Mouse (Mus musculus) liver, embryonic 15.5 days (tissue): ENCODE measurements around the gene Gm10643. TPM values are rescaled to one million over a fixed set of nuclear protein-coding genes. Genes with fewer than 3 reads are reported as not detected.
A peak's percentile ranks its signal among the peaks of the same experiment; 100 is the strongest.

Experiments used
- ATAC-seq: fragments of 200-750 bp; cut with Nextera tagmentation; 2 replicates; pipeline ENCODE4 v1.8.0; 2017; ENCODE audit warnings: moderate number of reproducible peaks, mild to moderate bottlenecking, moderate library complexity; ENCODE audit not compliant: insufficient read depth
- H3K27ac ChIP-seq: fragments of 300-500 bp; sonication (generic); replicated peaks from 2 replicates; pipeline ENCODE4 v1.5.1; 2015; ENCODE audit warnings: mild to moderate bottlenecking, inconsistent platforms
- H3K27me3 ChIP-seq: fragments of 300-500 bp; sonication (generic); 2 replicates; pipeline ENCODE4 v1.6.1; 2015; ENCODE audit warnings: mild to moderate bottlenecking, inconsistent platforms
- H3K36me3 ChIP-seq: fragments of 300-500 bp; sonication (generic); replicated peaks from 2 replicates; pipeline ENCODE4 v1.6.1; 2015; ENCODE audit warnings: moderate library complexity, mild to moderate bottlenecking, inconsistent platforms
- H3K4me1 ChIP-seq: fragments of 300-500 bp; sonication (generic); replicated peaks from 2 replicates; pipeline ENCODE4 v1.6.1; 2015; ENCODE audit warnings: inconsistent platforms
- H3K4me2 ChIP-seq: fragments of 300-500 bp; sonication (generic); 2 replicates; pipeline ENCODE4 v1.6.1; 2015; ENCODE audit warnings: moderate library complexity, mild to moderate bottlenecking, inconsistent platforms
- H3K4me3 ChIP-seq: fragments of 300-500 bp; sonication (generic); replicated peaks from 2 replicates; pipeline ENCODE4 v1.5.1; 2015; ENCODE audit warnings: mild to moderate bottlenecking, inconsistent platforms
- H3K9ac ChIP-seq: fragments of 300-500 bp; sonication (generic); 2 replicates; pipeline ENCODE4 v1.6.1; 2015; ENCODE audit warnings: moderate library complexity, mild to moderate bottlenecking, inconsistent platforms
- H3K9me3 ChIP-seq: fragments of 300-500 bp; sonication (generic); replicated peaks from 2 replicates; pipeline ENCODE4 v1.6.1; 2016; ENCODE audit warnings: inconsistent platforms
- WGBS: fragments of 180-500 bp; shearing (Covaris S2); methylation state at CpG from one replicate; pipeline ENCODE4 v1.1.7; 2015; ENCODE audit warnings: mixed read lengths; ENCODE audit not compliant: insufficient replicate concordance; 5-methylcytosine and 5-hydroxymethylcytosine counted together
- polyA plus RNA-seq: library from polyadenylated mRNA; unstranded; fragments of >200 nt; fragmentation: Nextera tagmentation; extraction: Ambion mirVana; gene quantifications from 2 replicates; pipeline ENCODE4 v1.2.1, GENCODE M21; 2015

Gm10643 gene
- polyA plus RNA-seq, 1 experiment from 2014 or later = 0.24 TPM

DNA sequence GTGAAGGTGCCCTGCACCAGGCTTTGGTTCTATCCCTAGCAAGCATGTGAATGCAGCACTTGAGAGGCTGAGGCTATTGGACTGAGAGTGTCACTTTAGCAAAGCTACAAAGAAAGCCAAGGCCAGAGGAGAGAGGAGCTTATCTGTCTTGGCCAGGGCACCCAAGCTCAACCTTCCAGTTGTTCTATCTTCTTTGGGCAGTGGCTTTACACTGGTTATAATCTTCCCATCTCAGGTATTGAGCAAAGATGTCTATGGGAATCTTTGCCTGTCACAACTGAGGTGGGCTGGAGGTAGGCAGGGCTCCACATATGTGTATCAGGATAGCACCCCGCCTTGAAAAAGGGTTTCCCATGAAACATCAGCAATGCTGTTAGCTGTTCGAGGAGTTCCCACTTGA is 4.7 kb downstream of the Gm10643 start:
- no peaks in the 10 kb centered on the region for H3K36me3 ChIP-seq
- 28% methylated on average over 2 of the region's 2 CpGs for WGBS
- H3K27ac ChIP-seq = no peak overlapping the region
- ATAC-seq = peak; percentile 67
- H3K9me3 ChIP-seq = no peaks in the 10 kb centered on the region
- 0 out of 2 replicates have a peak, but pooled peaks cover 4% of the 10 kb centered on the region for H3K27me3 ChIP-seq
- H3K4me2 ChIP-seq = no peak overlapping the region
- H3K4me3 ChIP-seq = no peak overlapping the region
- peaks cover 25% of the 10 kb centered on the region for H3K4me1 ChIP-seq
- no peak overlapping the region for H3K9ac ChIP-seq

DNA sequence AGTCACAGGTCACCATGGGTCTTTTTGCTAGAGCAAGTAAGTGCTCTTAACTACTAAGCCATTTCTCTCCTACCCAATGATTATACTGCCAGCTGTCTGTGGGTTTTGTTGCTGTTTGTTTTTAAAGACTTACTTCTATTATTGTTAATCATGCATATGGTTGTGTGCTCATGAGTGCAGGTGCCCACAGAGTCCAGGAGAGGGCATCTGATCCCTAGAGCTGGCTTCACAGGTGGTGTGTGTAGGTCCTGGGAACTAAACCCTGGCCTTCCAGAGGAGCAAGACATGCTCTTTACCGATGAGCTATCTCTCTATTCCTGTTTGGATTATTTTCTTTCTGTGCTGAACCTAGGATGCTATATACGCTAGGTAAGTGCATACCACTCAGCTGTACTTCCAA is 5.7 kb downstream of the Gm10643 start:
- H3K27me3 ChIP-seq = 0 out of 2 replicates have a peak, but pooled peaks cover 4% of the 10 kb centered on the region
- no peak overlapping the region for H3K27ac ChIP-seq
- no peak overlapping the region for H3K9ac ChIP-seq
- H3K4me2 ChIP-seq = no peak overlapping the region
- no peaks in the 10 kb centered on the region for H3K9me3 ChIP-seq
- no peak overlapping the region for H3K4me3 ChIP-seq
- ATAC-seq = no peak
- H3K36me3 ChIP-seq = no peaks in the 10 kb centered on the region
- WGBS = 81% methylated on average over 2 of the region's 2 CpGs
- H3K4me1 ChIP-seq = peaks cover 15% of the 10 kb centered on the region; the same call in 1 of the 2 replicates

DNA sequence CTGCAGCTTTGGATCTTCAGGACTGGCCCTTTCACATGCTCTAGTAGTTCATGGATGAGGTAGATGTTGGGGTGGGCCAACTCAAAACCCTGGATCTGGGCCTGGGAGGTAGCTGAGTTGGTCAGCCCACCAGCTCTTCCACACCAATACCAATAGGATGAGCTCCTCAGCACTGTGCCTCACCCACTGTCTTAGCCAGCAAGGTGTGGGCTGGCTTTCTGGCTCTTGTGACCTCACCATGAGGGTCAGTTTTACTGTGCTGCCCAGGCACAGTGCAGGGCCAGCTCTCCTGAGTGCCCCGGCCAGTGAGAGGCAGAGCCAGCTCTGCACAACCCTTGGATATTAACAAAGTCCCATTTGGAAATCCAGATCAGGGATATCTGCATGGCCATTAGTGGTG is 7.1 kb downstream of the Gm10643 start:
- no peak overlapping the region for H3K4me2 ChIP-seq
- no peaks in the 10 kb centered on the region for H3K9me3 ChIP-seq
- peaks cover 8% of the 10 kb centered on the region; the same call in 1 of the 2 replicates for H3K4me1 ChIP-seq
- H3K36me3 ChIP-seq = no peaks in the 10 kb centered on the region
- H3K27me3 ChIP-seq = 0 out of 2 replicates have a peak, but pooled peaks cover 4% of the 10 kb centered on the region
- ATAC-seq = no peak
- no peak overlapping the region for H3K4me3 ChIP-seq
- no peak overlapping the region for H3K9ac ChIP-seq
- WGBS = 62% methylated on average over 1 of the region's 1 CpGs
- no peak overlapping the region for H3K27ac ChIP-seq

DNA sequence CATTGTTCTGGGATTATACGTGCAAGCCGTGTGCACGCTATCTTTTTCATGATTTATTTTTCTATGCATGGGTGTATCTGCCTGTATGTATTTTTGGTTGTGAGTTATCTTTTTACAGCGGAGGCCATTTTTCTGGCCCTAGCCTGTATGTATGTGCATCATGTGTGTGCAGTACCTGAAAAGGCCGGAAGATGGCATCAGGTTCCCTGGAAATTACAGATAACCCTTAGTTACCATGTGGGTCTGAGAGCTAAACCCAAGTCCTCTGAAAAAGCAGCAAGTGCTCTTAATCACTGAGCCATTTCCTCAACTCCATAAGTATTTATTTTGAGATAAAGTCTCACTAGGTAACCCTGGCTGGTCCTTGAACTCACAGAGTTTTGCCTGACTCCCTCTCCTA is 11.7 kb downstream of the Gm10643 start:
- Histone ChIP-seq H3K9me3 (no peaks in the 10 kb centered on the region), H3K9ac (no peak overlapping the region), H3K36me3 (no peaks in the 10 kb centered on the region), H3K4me2 (no peak overlapping the region), H3K4me1 (peaks cover 6% of the 10 kb centered on the region; the same call in 1 of the 2 replicates), H3K27ac (no peak overlapping the region), H3K27me3 (peaks cover 22% of the 10 kb centered on the region), H3K4me3 (no peak overlapping the region)
- ATAC-seq = no peak
- 77% methylated on average over 5 of the region's 5 CpGs for WGBS

DNA sequence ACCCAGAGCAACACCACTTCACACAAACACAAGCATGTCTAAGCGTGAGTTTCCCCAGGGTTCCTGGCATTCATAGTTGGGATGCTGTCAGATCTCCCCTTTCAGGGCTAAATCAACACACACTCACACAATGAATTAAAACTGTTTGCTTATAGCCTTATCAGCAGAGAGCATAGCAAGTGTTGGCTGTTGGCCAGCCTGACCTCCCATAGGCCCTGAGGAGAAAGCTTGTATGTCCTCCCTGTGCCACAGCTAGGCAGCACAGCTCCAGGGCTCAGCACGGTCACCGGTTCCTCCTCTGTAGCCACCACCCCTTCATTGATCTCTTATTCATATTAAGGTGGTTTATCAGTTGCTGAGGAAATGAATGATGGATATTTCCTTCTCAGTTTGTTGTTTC is 12.2 kb downstream of the Gm10643 start:
- no peak; the same call in 1 of the 2 replicates for ATAC-seq
- 24% methylated on average over 3 of the region's 3 CpGs for WGBS

DNA sequence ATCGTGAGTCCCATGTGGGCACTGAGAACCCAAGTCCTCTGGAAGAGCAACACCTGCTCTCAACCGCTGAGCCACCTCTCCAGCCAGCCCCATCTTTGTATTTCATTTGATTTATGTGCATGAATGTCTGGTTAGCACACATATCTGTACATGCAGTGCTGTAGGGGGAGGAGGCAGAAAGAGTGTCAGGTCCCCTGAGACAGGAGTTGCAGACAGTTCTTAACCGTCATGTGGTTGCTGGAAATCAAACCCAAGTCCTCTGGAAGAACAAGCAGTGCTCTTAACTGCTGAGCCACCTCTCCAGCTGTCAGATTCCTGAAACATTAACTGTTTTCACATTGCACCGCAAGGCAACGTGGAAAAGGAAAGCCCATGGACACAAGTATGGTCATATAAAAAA is 16.8 kb downstream of the Gm10643 start:
- H3K36me3 ChIP-seq = no peaks in the 10 kb centered on the region
- peaks cover 52% of the 10 kb centered on the region for H3K27me3 ChIP-seq
- H3K27ac ChIP-seq = no peak overlapping the region
- H3K9ac ChIP-seq = no peak overlapping the region
- H3K4me1 ChIP-seq = peaks cover 12% of the 10 kb centered on the region; the same call in 1 of the 2 replicates
- 63% methylated on average over 5 of the region's 5 CpGs for WGBS
- H3K4me2 ChIP-seq = no peak overlapping the region
- no peak for ATAC-seq
- H3K9me3 ChIP-seq = no peaks in the 10 kb centered on the region
- no peak overlapping the region for H3K4me3 ChIP-seq

More for the DNA sequence above, 12.2 kb downstream of the Gm10643 start:
- no peaks in the 10 kb centered on the region for H3K9me3 ChIP-seq
- H3K27me3 ChIP-seq = peaks cover 22% of the 10 kb centered on the region
- no peak overlapping the region for H3K4me3 ChIP-seq
- H3K36me3 ChIP-seq = no peaks in the 10 kb centered on the region
- no peak overlapping the region for H3K9ac ChIP-seq
- no peak overlapping the region for H3K27ac ChIP-seq
- H3K4me2 ChIP-seq = no peak overlapping the region
- peaks cover 6% of the 10 kb centered on the region; the same call in 1 of the 2 replicates for H3K4me1 ChIP-seq

DNA sequence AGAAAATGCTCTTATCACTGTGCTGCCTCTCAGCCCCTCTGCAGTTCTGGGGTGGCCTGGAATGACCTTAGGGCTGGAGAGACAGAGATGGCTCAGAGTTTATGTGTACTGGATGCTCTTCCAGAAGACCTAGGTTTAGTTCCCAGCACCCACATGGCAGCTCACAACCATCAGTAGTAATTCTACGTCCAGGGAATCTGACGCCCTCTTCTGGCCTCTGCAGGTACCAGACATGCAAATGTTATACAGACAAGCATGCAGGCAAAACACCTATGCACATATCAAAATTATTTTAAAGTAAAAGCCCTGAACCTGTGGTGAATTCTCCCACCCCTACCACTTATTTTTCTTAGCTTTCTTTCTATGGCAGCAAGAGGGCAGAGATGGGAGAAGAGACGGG is 18.4 kb downstream of the Gm10643 start:
- Histone ChIP-seq H3K27me3 (peaks cover 68% of the 10 kb centered on the region), H3K27ac (no peak overlapping the region), H3K36me3 (no peaks in the 10 kb centered on the region), H3K4me2 (no peak overlapping the region), H3K4me3 (no peak overlapping the region), H3K9ac (no peak overlapping the region), H3K9me3 (no peaks in the 10 kb centered on the region), H3K4me1 (peaks cover 13% of the 10 kb centered on the region)
- 61% methylated on average over 3 of the region's 3 CpGs for WGBS
- no peak for ATAC-seq

DNA sequence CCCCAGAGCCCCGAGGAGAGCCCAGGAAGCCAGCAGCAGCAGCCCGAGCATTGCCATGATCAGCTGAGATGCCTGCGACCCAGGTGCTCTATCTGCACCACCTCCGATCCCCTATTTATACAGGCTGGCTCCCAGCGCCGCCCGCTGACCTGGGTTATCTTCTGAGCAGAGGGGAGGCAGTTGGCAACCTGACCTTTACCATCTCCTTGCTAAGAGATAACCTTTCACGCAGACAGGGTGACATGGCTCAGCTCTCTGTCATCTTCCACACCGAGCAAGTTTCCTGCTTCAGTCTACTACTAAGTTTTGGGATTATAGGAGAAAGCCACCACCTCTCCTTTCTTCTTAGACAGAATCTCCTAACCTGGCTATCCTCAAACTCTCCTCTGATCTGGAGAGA is 20.0 kb downstream of the Gm10643 start, which contains the start of gene Rln3:
TSS of gene Rln3 (minus strand) at position 101 of the 400 bp plus-strand sequence.
- H3K27me3 ChIP-seq = peaks cover 73% of the 10 kb centered on the region
- WGBS = 8% methylated on average over 9 of the region's 9 CpGs
- H3K9ac ChIP-seq = no peak within 1 kb of the TSS
- no peaks in the 10 kb centered on the region for H3K9me3 ChIP-seq
- no peak within 1 kb of the TSS for H3K4me3 ChIP-seq
- no peak within 1 kb of the TSS for H3K4me2 ChIP-seq
- no peak for ATAC-seq
- H3K27ac ChIP-seq = no peak within 1 kb of the TSS
- no peaks in the 10 kb centered on the region for H3K36me3 ChIP-seq
- peaks cover 13% of the 10 kb centered on the region for H3K4me1 ChIP-seq

DNA sequence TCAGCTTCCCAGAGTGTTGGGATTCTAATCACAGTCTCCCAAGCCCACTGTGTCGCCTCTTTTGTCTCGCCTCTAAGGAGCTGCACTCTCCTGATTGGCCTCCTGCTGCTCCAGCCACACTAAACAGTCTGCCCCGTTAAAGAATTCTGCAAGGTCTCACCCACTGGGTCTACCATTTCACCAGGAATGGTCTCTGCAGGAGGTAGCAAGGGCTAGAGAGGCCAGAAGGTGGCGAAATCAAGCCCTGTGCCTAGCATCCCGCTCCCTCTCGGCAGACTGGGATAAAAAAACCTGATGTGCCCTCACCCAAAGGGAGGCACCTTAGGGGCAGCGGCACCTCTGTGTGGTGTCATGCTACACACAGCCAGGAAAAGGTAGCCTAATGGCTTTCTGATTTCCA is 20.8 kb downstream of the Gm10643 start:
- Histone ChIP-seq H3K36me3 (no peaks in the 10 kb centered on the region), H3K9ac (no peak overlapping the region), H3K4me2 (no peak overlapping the region), H3K4me1 (peaks cover 13% of the 10 kb centered on the region), H3K27ac (no peak overlapping the region), H3K27me3 (peaks cover 73% of the 10 kb centered on the region), H3K9me3 (no peaks in the 10 kb centered on the region), H3K4me3 (no peak overlapping the region)
- no peak for ATAC-seq
- WGBS = 11% methylated on average over 7 of the region's 7 CpGs

DNA sequence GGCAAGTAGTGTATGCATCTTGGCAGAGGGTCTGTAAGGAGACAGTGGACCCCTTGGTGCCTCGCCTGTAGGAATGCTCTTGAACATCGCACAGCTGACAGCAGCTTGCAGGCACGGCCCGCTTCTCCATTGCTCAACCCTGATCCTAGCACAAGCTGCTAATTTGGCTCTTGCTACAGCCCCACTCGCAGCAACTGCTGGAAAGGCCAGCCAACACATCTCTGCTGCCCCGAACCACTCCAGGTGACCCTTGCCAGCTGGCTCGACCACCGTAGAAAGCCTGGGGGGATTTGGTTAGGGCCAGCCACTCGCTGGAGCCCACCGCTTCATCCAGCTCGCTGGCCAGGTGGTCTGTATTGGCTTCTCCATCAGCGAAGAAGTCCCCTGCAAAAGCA is 22.0 kb downstream of the Gm10643 start:
- H3K4me2 ChIP-seq = peak overlapping the region; percentile 56
- no peak for ATAC-seq
- peak overlapping the region; percentile 40; the same call in 1 of the 2 replicates for H3K4me3 ChIP-seq
- no peaks in the 10 kb centered on the region for H3K9me3 ChIP-seq
- H3K36me3 ChIP-seq = no peaks in the 10 kb centered on the region
- peaks cover 75% of the 10 kb centered on the region for H3K27me3 ChIP-seq
- H3K27ac ChIP-seq = no peak overlapping the region
- peaks cover 13% of the 10 kb centered on the region for H3K4me1 ChIP-seq
- 31% methylated on average over 12 of the region's 12 CpGs for WGBS
- H3K9ac ChIP-seq = no peak overlapping the region

DNA sequence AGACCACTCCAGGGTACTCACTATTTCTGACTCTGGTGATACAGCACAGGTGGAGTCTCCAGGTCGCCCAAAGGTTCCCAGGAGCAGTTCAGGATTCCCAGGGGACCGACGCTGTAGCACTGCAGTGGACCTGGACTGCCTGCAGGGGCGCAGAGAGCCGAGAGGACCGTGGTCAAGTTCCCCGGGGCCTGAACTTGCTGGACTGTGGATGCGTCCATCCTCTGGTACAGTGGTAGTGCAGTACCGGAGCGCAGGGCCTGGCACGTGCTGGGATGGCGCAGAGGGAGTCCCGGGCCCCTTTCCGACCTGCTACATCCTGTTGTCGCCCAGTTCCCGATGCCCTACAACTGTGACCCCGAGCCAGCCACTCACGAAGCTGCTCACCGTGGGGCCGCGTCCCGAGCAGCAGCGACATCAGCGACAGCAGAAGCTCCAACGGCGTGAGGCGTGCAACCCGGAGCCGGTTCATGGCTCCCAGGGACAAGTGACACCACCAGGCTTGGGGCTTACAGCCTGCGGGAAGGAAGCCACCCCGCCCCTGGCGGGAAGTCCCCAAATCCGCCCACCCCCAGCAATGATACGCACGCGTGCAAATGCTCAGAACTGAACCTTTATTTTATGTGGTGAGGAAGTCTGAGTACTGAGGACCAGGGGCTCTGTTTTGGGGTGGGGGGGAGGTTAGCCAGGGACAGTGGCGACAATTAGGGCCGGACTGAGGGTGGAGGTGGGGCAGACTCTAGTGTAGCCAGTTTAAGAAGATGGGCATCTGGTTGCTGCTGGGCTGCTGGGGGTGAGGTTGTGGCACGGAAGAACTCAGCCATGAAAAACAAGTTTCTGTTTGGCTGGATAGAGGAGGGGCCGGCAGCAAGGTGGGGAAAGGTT is 22.6 kb downstream of the Gm10643 start, which contains the start of gene Il27ra:
TSS of gene Il27ra (minus strand) at position 524 of the 882 bp plus-strand sequence.
- H3K27ac ChIP-seq = no peak within 1 kb of the TSS
- H3K27me3 ChIP-seq = peaks cover 76% of the 10 kb centered on the region
- peaks cover 13% of the 10 kb centered on the region for H3K4me1 ChIP-seq
- H3K9ac ChIP-seq = no peak within 1 kb of the TSS
- ATAC-seq = peak; percentile 25; the same call in 1 of the 2 replicates
- no peaks in the 10 kb centered on the region for H3K36me3 ChIP-seq
- H3K4me3 ChIP-seq = peak within 1 kb of the TSS; percentile 40
- peak within 1 kb of the TSS; percentile 56 for H3K4me2 ChIP-seq
- no peaks in the 10 kb centered on the region for H3K9me3 ChIP-seq
- 1% methylated on average over 40 of the region's 40 CpGs for WGBS
